Mouse (Mus musculus): ENCODE results near the gene Brca2. TPM values are rescaled to one million over a fixed set of nuclear protein-coding genes. Genes with fewer than 3 reads are reported as not detected.
A peak's percentile ranks its signal among the peaks of the same experiment; 100 is the strongest.
"Not testable (repeated sequence)": the region's sequence is repeated elsewhere in the genome, so short reads cannot be mapped to it uniquely, and the experiment has no call there.

Brca2 gene
- polyA plus RNA-seq (2014; fragmentation: Nextera tagmentation; extraction: Ambion mirVana), result 25.4 and 33.1 TPM in 2 replicates

- WGBS, result 5% methylated on average over 63 of the region's 63 CpGs
- Histone ChIP-seq H3K27me3 (ENCODE audit: control insufficient read depth, insufficient read depth, low read length) (no peaks in the 10 kb centered on the region), H3K36me3 (ENCODE audit: control insufficient read depth, insufficient read depth, low read length) (no peaks in the 10 kb centered on the region), H3K9me3 (ENCODE audit: control insufficient read depth, low read depth, low read length) (no peaks in the 10 kb centered on the region), H3K4me3 (ENCODE audit: low read depth, low read length) (peak within 1 kb of the TSS; percentile 79), H3K4me1 (ENCODE audit: control insufficient read depth, insufficient read depth, low read length) (0 out of 2 replicates have a peak, but pooled peaks cover 4% of the 10 kb centered on the region), H3K4me2 (replicated peaks; ENCODE audit: low read depth, low read length) (peak within 1 kb of the TSS; percentile 56), H3K27ac (ENCODE audit: low read length) (peak within 1 kb of the TSS; percentile 89), H3K9ac (replicated peaks; ENCODE audit: low read depth, low read length) (peak within 1 kb of the TSS; percentile 88)
- peak; percentile 91 for ATAC-seq (ENCODE audit: insufficient number of reproducible peaks, insufficient read depth, low FRiP score, low read depth)
Measured at GRCm38 (mm10) chr5:150521937-150522866, at the start of gene Brca2. Gene Brca2 (plus strand): TSS chr5:150522630.

- no peaks in the 10 kb centered on the region for H3K9me3 ChIP-seq (ENCODE audit: control insufficient read depth, low read depth, low read length)
- no peak overlapping the region for H3K27ac ChIP-seq (ENCODE audit: low read length)
- WGBS, result 77% methylated on average over 4 of the region's 4 CpGs
- no peak overlapping the region for H3K4me2 ChIP-seq (replicated peaks; ENCODE audit: low read depth, low read length)
- no peak overlapping the region for H3K9ac ChIP-seq (replicated peaks; ENCODE audit: low read depth, low read length)
- ATAC-seq (ENCODE audit: insufficient number of reproducible peaks, insufficient read depth, low FRiP score, low read depth), result no peak
- H3K36me3 ChIP-seq (ENCODE audit: control insufficient read depth, insufficient read depth, low read length), result no peaks in the 10 kb centered on the region
- H3K27me3 ChIP-seq (ENCODE audit: control insufficient read depth, insufficient read depth, low read length), result no peaks in the 10 kb centered on the region
- no peak overlapping the region for H3K4me3 ChIP-seq (ENCODE audit: low read depth, low read length)
- no peaks in the 10 kb centered on the region for H3K4me1 ChIP-seq (ENCODE audit: control insufficient read depth, insufficient read depth, low read length)
Measured at GRCm38 (mm10) chr5:150477364-150477763, 45.1 kb upstream of the Brca2 start.

- no peaks in the 10 kb centered on the region for H3K4me1 ChIP-seq (ENCODE audit: control insufficient read depth, insufficient read depth, low read length)
- H3K9me3 ChIP-seq (ENCODE audit: control insufficient read depth, low read depth, low read length), result no peaks in the 10 kb centered on the region
- no peak overlapping the region for H3K4me3 ChIP-seq (ENCODE audit: low read depth, low read length)
- WGBS, result 63% methylated on average over 4 of the region's 4 CpGs
- no peak for ATAC-seq (ENCODE audit: insufficient number of reproducible peaks, insufficient read depth, low FRiP score, low read depth)
- H3K4me2 ChIP-seq (replicated peaks; ENCODE audit: low read depth, low read length), result no peak overlapping the region
- H3K36me3 ChIP-seq (ENCODE audit: control insufficient read depth, insufficient read depth, low read length), result no peaks in the 10 kb centered on the region
- H3K27me3 ChIP-seq (ENCODE audit: control insufficient read depth, insufficient read depth, low read length), result no peaks in the 10 kb centered on the region
- H3K9ac ChIP-seq (replicated peaks; ENCODE audit: low read depth, low read length), result no peak overlapping the region
- H3K27ac ChIP-seq (ENCODE audit: low read length), result no peak overlapping the region
Measured at GRCm38 (mm10) chr5:150478612-150479011, 43.8 kb upstream of the Brca2 start.

- H3K9me3 ChIP-seq (ENCODE audit: control insufficient read depth, low read depth, low read length), result no peaks in the 10 kb centered on the region
- no peak for ATAC-seq (ENCODE audit: insufficient number of reproducible peaks, insufficient read depth, low FRiP score, low read depth)
- 67% methylated on average over 3 of the region's 3 CpGs for WGBS
- no peak overlapping the region for H3K4me3 ChIP-seq (ENCODE audit: low read depth, low read length)
- no peaks in the 10 kb centered on the region for H3K36me3 ChIP-seq (ENCODE audit: control insufficient read depth, insufficient read depth, low read length)
- H3K4me2 ChIP-seq (replicated peaks; ENCODE audit: low read depth, low read length), result no peak overlapping the region
- H3K4me1 ChIP-seq (ENCODE audit: control insufficient read depth, insufficient read depth, low read length), result 0 out of 2 replicates have a peak, but pooled peaks cover under 1% of the 10 kb centered on the region
- H3K27ac ChIP-seq (ENCODE audit: low read length), result no peak overlapping the region
- H3K9ac ChIP-seq (replicated peaks; ENCODE audit: low read depth, low read length), result no peak overlapping the region
- no peaks in the 10 kb centered on the region for H3K27me3 ChIP-seq (ENCODE audit: control insufficient read depth, insufficient read depth, low read length)
Measured at GRCm38 (mm10) chr5:150485198-150485597, 37.2 kb upstream of the Brca2 start.

GRCm38 (mm10) chr5:150490285-150490684, 32.1 kb upstream of the Brca2 start:
- Histone ChIP-seq H3K9me3 (ENCODE audit: control insufficient read depth, low read depth, low read length) (no peaks in the 10 kb centered on the region), H3K4me2 (replicated peaks; ENCODE audit: low read depth, low read length) (no peak overlapping the region), H3K27me3 (ENCODE audit: control insufficient read depth, insufficient read depth, low read length) (no peaks in the 10 kb centered on the region), H3K4me3 (ENCODE audit: low read depth, low read length) (no peak overlapping the region), H3K4me1 (ENCODE audit: control insufficient read depth, insufficient read depth, low read length) (0 out of 2 replicates have a peak, but pooled peaks cover 4% of the 10 kb centered on the region), H3K27ac (ENCODE audit: low read length) (peak overlapping the region; percentile 41; the same call in 1 of the 2 replicates), H3K9ac (replicated peaks; ENCODE audit: low read depth, low read length) (no peak overlapping the region), H3K36me3 (ENCODE audit: control insufficient read depth, insufficient read depth, low read length) (no peaks in the 10 kb centered on the region)
- WGBS, result 65% methylated on average over 3 of the region's 3 CpGs
- no peak for ATAC-seq (ENCODE audit: insufficient number of reproducible peaks, insufficient read depth, low FRiP score, low read depth)

GRCm38 (mm10) chr5:150490821-150491220, 31.6 kb upstream of the Brca2 start:
- 0 out of 2 replicates have a peak overlapping the region, but pooled peaks have one; percentile 7 for H3K4me2 ChIP-seq (replicated peaks; ENCODE audit: low read depth, low read length)
- no peak overlapping the region for H3K27ac ChIP-seq (ENCODE audit: low read length)
- 0 out of 2 replicates have a peak, but pooled peaks cover 4% of the 10 kb centered on the region for H3K4me1 ChIP-seq (ENCODE audit: control insufficient read depth, insufficient read depth, low read length)
- H3K36me3 ChIP-seq (ENCODE audit: control insufficient read depth, insufficient read depth, low read length), result no peaks in the 10 kb centered on the region
- H3K27me3 ChIP-seq (ENCODE audit: control insufficient read depth, insufficient read depth, low read length), result no peaks in the 10 kb centered on the region
- no peaks in the 10 kb centered on the region for H3K9me3 ChIP-seq (ENCODE audit: control insufficient read depth, low read depth, low read length)
- H3K9ac ChIP-seq (replicated peaks; ENCODE audit: low read depth, low read length), result no peak overlapping the region
- H3K4me3 ChIP-seq (ENCODE audit: low read depth, low read length), result no peak overlapping the region
- peak; percentile 56; the same call in 1 of the 2 replicates for ATAC-seq (ENCODE audit: insufficient number of reproducible peaks, insufficient read depth, low FRiP score, low read depth)
- 32% methylated on average over 8 of the region's 8 CpGs for WGBS

- not testable (repeated sequence) for H3K4me3 ChIP-seq (ENCODE audit: low read depth, low read length); H3K9me3 ChIP-seq (ENCODE audit: control insufficient read depth, low read depth, low read length); H3K27ac ChIP-seq (ENCODE audit: low read length); H3K4me1 ChIP-seq (ENCODE audit: control insufficient read depth, insufficient read depth, low read length); H3K4me2 ChIP-seq (replicated peaks; ENCODE audit: low read depth, low read length); H3K9ac ChIP-seq (replicated peaks; ENCODE audit: low read depth, low read length); ATAC-seq (ENCODE audit: insufficient number of reproducible peaks, insufficient read depth, low FRiP score, low read depth); H3K27me3 ChIP-seq (ENCODE audit: control insufficient read depth, insufficient read depth, low read length); H3K36me3 ChIP-seq (ENCODE audit: control insufficient read depth, insufficient read depth, low read length)
- 86% methylated on average over 4 of the region's 4 CpGs for WGBS
Measured at GRCm38 (mm10) chr5:150491573-150492173, 30.8 kb upstream of the Brca2 start.

GRCm38 (mm10) chr5:150495792-150496191, 26.6 kb upstream of the Brca2 start:
- no peaks in the 10 kb centered on the region for H3K9me3 ChIP-seq (ENCODE audit: control insufficient read depth, low read depth, low read length)
- ATAC-seq (ENCODE audit: insufficient number of reproducible peaks, insufficient read depth, low FRiP score, low read depth), result no peak

More at GRCm38 (mm10) chr5:150495792-150496191, 26.6 kb upstream of the Brca2 start:
- 54% methylated on average over 6 of the region's 6 CpGs for WGBS
- no peak overlapping the region for H3K27ac ChIP-seq (ENCODE audit: low read length)
- H3K4me2 ChIP-seq (replicated peaks; ENCODE audit: low read depth, low read length), result no peak overlapping the region
- no peaks in the 10 kb centered on the region for H3K36me3 ChIP-seq (ENCODE audit: control insufficient read depth, insufficient read depth, low read length)
- H3K27me3 ChIP-seq (ENCODE audit: control insufficient read depth, insufficient read depth, low read length), result no peaks in the 10 kb centered on the region
- H3K9ac ChIP-seq (replicated peaks; ENCODE audit: low read depth, low read length), result no peak overlapping the region
- no peak overlapping the region for H3K4me3 ChIP-seq (ENCODE audit: low read depth, low read length)
- no peaks in the 10 kb centered on the region for H3K4me1 ChIP-seq (ENCODE audit: control insufficient read depth, insufficient read depth, low read length)

All from stomach, embryonic 14.5 days (tissue).